Mouse (Mus musculus) thymus, postnatal 0 days (tissue): Measurements from ENCODE around the gene Atp23. TPM values are rescaled to one million over a fixed set of nuclear protein-coding genes. Genes with fewer than 3 reads are reported as not detected.

Source experiments
- DNase-seq: peaks from one replicate; pipeline ENCODE4 v3.0.0-alpha.2; 2015; ENCODE audit warnings: low spot score
- polyA plus RNA-seq: library from polyadenylated mRNA; unstranded; fragments of >200 nt; fragmentation: Nextera tagmentation; extraction: Ambion mirVana; gene quantifications from 2 replicates; pipeline ENCODE4 v1.2.1, GENCODE M21; 2015

The Atp23 gene
- polyA plus RNA-seq: 15.8 and 17.5 TPM in 2 replicates

GRCm38 (mm10) chr10:126900821-126901487, at the start of gene Atp23:
Atp23 (minus strand) TSS chr10:126901355.
- DNase-seq: peak; percentile 80

- DNase-seq: no peak
Measured at GRCm38 (mm10) chr10:126950572-126950971, 49.4 kb upstream of the Atp23 start.

DNA sequence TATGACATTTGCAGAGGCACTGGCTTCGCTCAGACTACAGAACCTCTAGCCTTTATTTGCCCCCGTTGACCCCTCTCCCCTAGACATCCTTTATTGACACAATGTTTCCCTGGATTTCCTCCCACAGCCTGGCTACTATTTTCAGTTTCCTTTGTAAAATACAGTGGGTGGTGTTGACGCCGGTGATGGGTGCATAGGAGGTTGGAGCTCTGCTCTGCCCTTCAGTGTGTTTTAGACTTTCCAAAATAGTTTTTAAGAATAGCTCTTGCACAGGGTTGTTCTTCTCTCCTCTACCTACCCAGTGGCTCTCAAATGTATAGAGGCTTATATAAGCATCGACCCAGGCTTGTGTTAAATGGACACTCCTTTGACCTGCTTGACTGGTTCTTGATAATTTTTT, 48.7 kb upstream of the Atp23 start:
- DNase-seq: no peak

DNA sequence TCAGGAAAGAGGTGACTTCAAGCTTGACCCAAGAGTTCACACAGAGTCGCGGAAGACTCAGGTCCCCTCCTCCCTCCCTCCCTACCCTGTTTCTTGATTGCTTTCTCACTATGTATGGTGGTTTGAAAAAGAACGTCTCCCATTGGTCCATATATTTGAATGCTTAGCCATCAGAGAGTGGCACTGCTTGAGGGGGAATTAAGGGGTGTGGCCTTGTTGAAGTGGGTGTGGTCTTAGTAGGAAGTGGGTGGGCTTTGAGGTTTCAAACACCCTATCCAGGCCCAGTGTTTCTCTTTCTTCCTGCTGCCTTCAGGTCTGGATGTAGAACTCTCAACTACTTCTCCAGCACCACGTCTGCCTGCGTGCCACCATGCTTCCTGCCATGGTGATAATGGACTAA, 44.4 kb upstream of the Atp23 start:
- DNase-seq: no peak

- no peak for DNase-seq
Measured at GRCm38 (mm10) chr10:126940949-126941348, 39.8 kb upstream of the Atp23 start.

DNA sequence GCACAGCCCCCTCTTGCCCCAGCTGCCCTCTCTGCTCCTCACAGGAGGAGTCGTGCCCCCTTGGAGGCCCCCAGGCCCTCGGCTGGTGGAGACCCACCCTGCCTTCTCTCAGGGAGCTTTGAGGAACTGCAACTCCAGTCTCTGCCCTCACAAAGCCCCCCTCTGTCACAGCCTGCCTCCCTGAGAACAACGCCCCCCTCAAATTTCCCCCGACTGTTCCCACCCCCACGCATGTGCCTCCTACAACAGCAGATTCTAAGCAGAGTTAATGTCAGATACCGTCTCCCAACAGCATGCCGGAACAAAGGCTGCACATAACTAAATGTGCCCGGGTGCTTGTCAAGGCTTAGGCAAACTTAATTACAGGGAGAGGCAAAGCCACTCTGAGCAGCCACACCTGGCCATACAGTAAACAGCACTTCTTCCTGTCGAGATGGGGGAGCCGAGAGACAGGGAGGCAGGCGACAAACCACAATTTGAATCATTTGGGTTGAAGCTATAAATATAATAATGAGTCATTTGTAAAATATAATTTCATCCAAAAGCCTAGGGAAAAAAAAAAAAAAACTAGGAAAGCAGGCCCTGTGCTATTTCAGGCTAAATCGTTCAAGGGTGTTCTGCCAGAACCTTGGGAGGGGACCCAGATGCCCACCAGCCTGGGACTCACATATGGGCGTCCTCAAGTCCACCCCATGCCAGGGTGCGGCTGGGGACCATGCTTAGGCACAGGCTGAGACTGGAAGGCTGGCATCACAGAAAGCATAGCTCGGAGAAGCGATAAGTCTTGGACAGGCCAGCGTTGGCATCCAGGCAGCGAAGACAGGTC, 34.6 kb upstream of the Atp23 start:
- DNase-seq: peak; percentile 56

DNA sequence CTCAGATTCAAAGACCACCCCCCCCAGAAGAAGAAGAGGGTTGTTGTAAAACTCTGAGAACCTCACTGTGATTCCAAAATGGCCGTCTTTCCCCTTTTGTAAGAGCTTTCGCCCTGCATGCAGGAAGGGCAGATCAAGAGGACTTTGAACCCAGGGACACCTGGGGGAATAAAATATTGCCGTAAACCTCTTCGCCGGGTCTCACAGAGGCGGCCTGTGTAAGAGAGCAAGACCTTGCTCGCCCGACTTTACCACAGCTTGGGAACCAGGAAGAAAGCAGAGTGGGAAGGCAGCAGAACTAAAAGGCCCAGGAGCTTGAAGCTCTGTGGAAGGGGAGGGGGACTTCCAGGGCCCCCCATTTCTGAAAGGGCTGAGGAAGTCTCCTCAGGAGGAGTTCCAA, 34.0 kb upstream of the Atp23 start:
- DNase-seq: no peak

DNA sequence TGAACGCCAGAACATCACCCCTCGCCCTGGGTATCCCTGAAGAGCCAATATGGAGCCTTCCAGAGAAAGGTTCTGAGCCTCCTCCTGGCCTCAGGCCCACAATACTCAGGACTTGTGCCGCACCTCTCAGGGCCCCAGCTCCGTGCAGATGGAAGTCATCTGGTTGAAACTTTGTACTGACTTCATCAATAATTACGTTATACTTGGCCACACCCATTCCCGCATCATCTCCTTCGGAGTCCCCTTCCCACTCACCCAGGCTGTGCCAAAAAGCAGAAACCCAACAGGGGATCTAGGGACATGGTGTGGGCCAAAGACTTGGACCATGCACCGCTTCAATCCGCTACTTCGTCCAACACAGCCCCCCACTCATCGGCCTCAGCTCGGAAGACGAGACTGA, 33.4 kb upstream of the Atp23 start:
- DNase-seq: no peak

DNA sequence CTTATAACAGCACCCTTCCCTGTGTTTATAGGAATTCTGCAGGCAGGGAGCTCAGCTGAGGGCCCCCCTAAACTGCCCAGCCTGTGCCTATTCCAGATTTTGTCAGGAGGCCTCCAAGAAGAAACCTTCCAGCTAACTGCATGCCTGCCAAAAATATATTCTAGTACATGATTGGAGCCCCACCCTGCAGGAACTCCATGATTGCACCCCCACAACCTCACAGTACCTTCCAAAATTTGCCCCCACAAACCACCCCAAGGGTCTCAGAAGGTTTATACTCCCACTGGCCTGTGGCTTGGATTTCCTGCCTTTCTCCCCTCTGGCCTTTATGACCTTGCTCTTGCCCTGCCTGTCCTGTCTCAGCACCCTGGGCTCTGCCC, 30.6 kb upstream of the Atp23 start:
- no peak for DNase-seq

GRCm38 (mm10) chr10:126931123-126931759, 30.1 kb upstream of the Atp23 start:
- DNase-seq: no peak

DNA sequence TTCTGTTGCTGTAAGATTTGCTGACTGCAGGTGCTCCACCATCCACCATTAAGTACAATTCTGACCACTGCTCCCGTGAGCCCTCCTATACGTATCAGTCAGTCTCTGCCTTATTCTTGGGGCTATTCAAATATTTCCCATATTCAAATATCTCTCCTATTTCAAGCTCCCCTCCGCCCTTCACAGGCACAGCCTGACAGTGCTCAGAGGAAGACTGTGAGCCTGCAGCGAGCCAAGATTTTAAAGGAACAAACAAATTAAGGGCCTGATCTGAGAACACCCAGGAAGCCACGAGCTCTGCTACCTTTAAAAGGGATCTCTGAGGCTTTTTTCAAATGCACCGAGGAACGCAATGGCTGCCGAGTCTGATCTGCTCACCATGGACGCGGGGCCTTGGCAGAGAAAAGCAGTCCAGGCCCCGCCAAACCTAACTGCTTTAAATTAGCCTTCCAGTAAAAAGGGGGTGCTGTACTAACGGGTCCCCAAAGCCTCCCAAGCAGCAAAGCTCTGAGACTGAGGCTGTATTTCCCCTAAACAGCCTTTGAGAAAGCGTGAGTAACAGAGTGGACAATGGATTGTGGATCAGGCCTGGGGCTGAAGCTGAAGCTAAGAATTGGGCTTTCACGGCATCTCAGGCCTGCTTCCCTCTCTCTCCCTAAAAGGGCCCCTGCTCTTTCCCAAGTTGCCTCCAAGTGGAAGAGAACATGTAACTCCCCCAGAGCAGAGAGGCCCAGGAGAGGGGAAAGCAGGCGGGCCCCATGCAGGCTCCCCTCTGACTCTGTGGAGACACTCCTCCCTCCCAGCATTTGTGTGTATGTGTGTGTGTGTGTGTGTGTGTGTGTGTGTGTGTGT, 29.3 kb upstream of the Atp23 start:
- DNase-seq: no peak

DNA sequence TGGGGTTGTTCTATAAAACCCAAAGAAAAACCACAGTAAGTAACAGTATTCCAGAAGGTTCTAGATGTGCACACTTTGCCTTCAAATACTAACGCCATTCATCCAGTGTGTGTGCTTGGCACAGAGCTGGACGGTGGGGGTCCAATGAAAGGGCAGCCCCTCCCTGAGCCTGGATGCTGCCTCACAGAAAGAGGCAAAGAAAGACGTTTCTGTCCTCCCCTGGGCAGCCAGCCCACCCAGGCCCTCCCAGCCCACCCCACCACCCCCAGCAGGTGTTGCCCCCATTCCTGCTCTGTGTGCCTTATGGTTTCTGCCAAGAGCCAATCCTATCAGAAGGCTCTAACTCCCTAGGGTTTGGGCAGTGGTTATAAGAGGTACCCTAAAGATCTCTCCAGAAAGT, 28.4 kb upstream of the Atp23 start:
- DNase-seq: no peak

DNA sequence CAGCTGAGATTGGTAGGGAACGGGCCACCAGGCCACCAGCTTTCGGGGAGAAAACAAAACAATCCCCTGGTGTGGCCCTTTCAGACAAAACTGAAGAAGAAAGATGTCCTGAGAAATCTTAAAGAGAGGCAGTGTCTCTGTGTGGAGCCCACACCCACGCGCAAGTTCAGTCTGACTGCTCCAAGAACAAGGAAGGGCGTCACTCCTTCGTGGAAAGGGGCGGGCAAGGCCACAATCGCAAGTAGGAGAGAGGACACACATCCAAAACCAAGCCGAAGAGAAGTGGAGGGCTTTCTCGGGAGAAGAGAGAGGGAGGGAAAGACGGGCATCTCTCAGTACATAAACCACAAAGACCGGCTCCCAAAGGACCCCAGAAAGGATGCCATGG, 27.7 kb upstream of the Atp23 start:
- DNase-seq: no peak

DNA sequence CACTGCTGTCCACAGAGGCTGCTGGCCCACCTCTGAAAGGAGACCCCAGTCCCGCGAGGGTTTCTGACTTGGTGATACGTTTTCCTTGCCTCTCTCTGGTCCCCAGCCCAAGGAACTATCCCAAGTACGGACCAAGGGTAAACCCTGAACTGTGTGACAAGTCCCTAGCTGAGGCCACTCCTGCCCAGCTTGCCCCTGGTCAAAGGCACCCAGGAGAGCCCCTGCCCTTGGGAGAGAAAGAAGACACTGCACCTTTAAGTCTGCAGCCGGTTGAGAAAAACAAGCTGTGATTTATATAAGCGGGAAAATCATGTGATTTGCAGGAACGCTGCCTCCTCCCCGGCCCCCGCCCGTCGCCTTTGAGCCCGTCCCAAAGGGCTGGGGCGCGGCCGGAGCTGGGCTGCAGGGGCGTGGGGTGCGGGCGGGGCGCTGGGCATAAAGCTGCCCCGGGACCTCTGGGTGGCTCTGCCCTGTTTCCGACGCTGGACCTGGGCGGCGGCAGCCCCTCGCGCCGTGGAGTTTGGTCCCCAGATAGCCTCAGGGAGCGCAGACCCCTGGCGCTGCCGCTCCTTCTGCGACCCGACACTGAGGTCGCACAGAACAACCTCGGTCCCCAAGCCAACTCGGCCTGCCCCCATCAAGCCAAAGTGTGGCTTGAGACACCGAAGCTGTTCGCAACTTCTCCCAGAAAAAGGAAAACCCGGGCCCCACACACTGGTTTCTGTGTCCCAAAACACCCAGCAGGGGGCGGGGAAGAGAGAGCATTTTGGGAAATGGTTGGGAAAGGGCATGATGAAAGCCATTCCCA, 27.1 kb upstream of the Atp23 start:
- no peak for DNase-seq

- no peak for DNase-seq
Measured at GRCm38 (mm10) chr10:126927101-126927961, 26.2 kb upstream of the Atp23 start.

DNA sequence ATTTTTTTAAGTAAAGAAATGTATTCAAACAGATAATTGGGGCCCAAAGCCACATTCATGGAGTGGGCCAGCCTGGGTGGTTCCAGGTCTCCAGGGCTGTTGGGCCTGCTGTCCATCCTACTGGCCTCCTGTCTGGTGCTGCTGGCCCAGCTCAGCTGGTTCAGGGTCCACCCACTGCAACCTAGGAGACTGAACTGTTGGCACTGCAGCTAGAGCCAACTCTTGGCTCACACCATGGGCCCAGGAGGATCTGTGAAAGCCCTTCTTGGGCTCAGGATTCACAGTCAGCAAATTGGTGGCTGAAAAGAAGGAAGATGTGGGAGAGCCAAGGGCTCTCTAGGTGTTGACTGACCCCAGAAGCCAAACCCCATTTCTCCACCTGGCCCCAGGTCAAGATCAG, 24.2 kb upstream of the Atp23 start:
- no peak for DNase-seq

GRCm38 (mm10) chr10:126924087-126924486, 22.9 kb upstream of the Atp23 start:
- no peak for DNase-seq

- DNase-seq: no peak
Measured at GRCm38 (mm10) chr10:126920220-126920619, 19.1 kb upstream of the Atp23 start.

- DNase-seq: peak; percentile 92
Measured at GRCm38 (mm10) chr10:126919067-126919466, 17.9 kb upstream of the Atp23 start.

DNA sequence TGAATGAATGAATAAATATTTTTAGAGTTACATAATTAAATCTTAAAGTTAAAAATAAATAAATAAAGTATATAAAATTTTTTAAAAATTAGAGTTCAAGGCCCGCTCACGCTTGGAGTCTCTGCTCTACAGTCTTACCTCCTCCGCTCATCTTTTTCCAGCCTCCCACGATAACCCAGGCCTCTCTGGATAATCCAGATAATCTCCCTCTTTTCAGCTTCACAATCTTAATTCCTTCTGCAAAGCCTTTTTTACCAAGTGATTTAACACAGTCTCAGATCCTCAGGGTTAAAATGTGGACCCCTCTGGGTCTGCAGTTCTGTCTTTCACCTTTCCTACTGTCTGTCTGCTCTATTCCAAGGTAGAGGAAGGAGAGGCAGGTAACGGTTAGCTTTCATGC, 13.1 kb upstream of the Atp23 start:
- DNase-seq: no peak
